Mouse (Mus musculus): Measurements from ENCODE around the gene Arid1b. TPM values are rescaled to one million over a fixed set of nuclear protein-coding genes. Genes with fewer than 3 reads are reported as not detected.

Gene Arid1b
- polyA plus RNA-seq, 1 experiment from 2014 or later, result 12.5 TPM

DNA sequence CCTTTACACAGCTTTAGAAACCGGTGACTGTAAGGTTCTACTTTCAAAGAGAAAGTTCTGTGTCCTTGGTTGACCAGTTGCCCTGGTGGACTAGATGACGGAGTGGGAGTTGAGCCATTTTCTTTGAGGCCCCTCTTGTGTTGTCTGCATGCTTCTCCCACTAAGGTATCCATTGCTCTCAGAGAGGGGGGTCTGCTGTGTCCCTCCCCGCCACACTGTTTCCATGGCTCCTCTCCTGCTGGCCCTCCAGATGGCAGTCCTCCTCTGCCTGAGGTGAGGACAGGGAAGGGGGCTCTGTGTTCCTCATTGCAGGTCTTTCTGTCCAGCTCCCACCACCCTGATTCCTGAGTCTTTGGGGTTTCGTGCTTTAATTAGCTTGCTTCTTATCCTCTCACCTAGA, 62.5 kb downstream of the Arid1b start:
- H3K36me3 ChIP-seq, result peaks cover 4% of the 10 kb centered on the region; the same call in 1 of the 2 replicates
- H3K27ac ChIP-seq, result no peak overlapping the region
- H3K9me3 ChIP-seq (replicated peaks), result no peaks in the 10 kb centered on the region
- peaks cover 84% of the 10 kb centered on the region for H3K4me1 ChIP-seq
- no peak overlapping the region for H3K4me3 ChIP-seq
- no peak for DNase-seq (ENCODE audit: low spot score)
- H3K27me3 ChIP-seq (ENCODE audit: low read depth, poor library complexity, severe bottlenecking), result no peaks in the 10 kb centered on the region
- WGBS, result 67% methylated on average over 4 of the region's 4 CpGs

DNA sequence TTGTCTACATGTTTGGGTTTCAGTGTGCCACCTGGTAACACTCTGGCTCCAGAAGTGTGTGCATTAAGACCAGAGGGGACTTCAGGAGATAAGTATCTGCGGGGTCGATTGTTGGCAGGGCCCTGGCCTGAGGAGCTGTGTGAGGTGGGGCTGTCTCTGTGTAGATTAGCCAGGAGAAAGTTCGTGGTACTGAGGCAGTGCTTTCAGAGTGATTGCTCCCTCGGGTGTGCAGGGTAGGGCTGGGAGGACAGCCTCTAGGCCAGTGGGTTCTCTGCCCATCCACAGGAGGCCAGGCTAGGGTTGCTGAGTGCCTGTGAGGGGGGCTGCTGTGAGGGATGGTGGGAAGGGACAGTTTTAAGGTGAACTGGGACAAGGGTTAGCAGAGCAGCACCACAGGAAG, 63.2 kb downstream of the Arid1b start:
- no peaks in the 10 kb centered on the region for H3K9me3 ChIP-seq (replicated peaks)
- peaks cover 82% of the 10 kb centered on the region for H3K4me1 ChIP-seq
- H3K36me3 ChIP-seq, result peaks cover 3% of the 10 kb centered on the region; the same call in 1 of the 2 replicates
- H3K27ac ChIP-seq, result peak overlapping the region; percentile 32; the same call in 1 of the 2 replicates
- 24% methylated on average over 4 of the region's 4 CpGs for WGBS
- H3K27me3 ChIP-seq (ENCODE audit: low read depth, poor library complexity, severe bottlenecking), result no peaks in the 10 kb centered on the region
- no peak overlapping the region for H3K4me3 ChIP-seq
- DNase-seq (ENCODE audit: low spot score), result no peak

DNA sequence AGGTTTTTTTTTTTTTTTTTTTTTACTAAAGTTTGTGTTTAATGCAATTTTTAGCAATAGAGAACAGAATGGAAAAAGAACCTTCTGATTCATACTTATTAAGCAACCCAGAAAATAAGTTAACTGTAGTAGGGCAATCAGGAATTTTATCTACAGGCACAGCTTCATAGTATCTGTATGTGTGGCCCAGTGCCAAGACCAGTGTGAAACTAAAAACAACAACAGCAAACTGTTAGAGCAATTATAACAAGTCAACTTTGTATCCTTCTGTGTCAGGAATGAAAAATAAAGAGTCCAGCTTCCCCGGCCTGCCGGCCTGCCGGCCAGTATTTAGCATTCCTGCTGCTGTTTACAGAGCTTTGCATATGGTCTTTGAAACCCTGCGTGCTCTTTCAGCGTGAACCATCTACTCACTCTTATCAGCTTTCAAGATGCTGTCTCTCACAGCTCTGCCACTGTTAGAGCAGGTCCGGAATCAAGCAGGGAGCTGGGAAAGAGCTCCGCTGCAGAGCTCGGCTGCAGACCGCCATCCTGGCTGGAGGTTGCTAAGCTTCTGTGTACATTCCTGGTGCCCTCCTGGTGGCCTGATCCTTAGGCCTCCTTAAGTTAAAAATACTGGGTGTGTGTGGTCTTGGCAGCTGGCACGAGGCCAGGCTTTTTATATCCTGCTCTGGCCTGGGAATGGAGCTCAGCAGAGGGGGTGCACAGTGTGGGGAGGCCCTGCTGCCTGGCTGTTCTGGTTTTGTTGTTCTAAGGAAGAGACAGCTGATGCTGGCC, 64.0 kb downstream of the Arid1b start:
- no peaks in the 10 kb centered on the region for H3K9me3 ChIP-seq (replicated peaks)
- H3K4me3 ChIP-seq, result no peak overlapping the region; the same call in 1 of the 2 replicates
- DNase-seq (ENCODE audit: low spot score), result peak; percentile 73
- H3K27me3 ChIP-seq (ENCODE audit: low read depth, poor library complexity, severe bottlenecking), result no peaks in the 10 kb centered on the region
- 8% methylated on average over 10 of the region's 10 CpGs for WGBS
- H3K4me1 ChIP-seq, result peaks cover 74% of the 10 kb centered on the region
- peaks cover 2% of the 10 kb centered on the region; the same call in 1 of the 2 replicates for H3K36me3 ChIP-seq
- H3K27ac ChIP-seq, result no peak overlapping the region

DNA sequence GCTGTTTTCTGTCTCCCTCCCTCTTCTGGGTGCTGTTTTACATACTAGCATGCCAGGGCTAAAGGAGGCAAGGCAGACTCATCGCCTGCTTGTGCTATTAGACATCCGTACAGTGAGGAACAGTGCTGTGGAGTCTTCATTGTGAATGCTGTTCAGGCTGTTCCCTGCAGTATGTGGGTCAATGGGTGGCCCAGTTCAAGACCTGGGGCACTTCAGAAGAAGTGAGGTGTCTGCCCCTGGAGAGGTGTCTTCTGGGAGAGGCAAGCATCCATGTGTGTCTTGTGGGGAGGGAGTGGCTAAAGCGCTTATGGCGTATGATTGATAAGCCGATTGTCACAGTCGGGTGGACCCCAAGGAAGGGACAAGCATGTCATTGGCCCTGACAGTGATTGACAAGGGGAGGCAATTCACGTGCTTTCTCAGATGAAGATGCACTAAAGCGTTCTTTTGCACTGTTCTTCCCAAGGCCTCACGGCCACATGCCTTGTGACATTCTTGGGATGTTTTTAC, 65.0 kb downstream of the Arid1b start:
- Histone ChIP-seq H3K36me3 (no peaks in the 10 kb centered on the region; the same call in 1 of the 2 replicates), H3K27ac (no peak overlapping the region), H3K4me1 (peaks cover 63% of the 10 kb centered on the region), H3K4me3 (no peak overlapping the region), H3K27me3 (ENCODE audit: low read depth, poor library complexity, severe bottlenecking) (no peaks in the 10 kb centered on the region), H3K9me3 (replicated peaks) (no peaks in the 10 kb centered on the region)
- WGBS, result 82% methylated on average over 9 of the region's 9 CpGs
- DNase-seq (ENCODE audit: low spot score), result no peak

DNA sequence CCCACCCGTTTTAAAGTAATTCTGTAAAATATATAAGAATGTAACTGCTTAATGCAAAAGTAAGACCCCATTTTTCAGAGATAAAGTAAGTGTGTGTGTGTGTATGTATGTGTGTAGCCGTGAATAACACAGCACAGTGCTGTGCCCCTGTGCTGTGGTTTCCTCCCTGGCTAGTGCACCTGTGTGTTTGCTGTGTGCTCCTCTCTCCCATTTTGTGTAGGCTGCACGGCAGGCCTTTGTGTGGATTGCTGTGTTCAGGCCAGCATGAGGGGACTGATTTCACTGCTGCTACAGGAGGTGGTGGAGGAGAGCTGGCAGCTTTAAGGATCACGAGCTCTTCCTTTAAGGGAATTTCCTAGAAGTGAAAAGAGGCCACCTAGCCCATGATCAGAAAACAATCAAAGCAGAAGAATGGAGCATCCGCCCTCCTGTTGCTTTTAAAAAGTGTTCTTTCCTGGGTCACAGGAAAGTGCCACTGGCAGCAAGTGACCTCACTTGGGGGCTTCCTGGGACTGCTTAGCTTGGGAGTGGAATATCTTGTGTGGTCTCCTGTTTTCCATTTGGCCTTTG, 66.5 kb downstream of the Arid1b start:
- no peak overlapping the region for H3K4me3 ChIP-seq
- H3K9me3 ChIP-seq (replicated peaks), result no peaks in the 10 kb centered on the region
- no peak for DNase-seq (ENCODE audit: low spot score)
- no peaks in the 10 kb centered on the region; the same call in 1 of the 2 replicates for H3K36me3 ChIP-seq
- H3K27ac ChIP-seq, result no peak overlapping the region
- H3K27me3 ChIP-seq (ENCODE audit: low read depth, poor library complexity, severe bottlenecking), result no peaks in the 10 kb centered on the region
- 87% methylated on average over 5 of the region's 5 CpGs for WGBS
- peaks cover 62% of the 10 kb centered on the region for H3K4me1 ChIP-seq

DNA sequence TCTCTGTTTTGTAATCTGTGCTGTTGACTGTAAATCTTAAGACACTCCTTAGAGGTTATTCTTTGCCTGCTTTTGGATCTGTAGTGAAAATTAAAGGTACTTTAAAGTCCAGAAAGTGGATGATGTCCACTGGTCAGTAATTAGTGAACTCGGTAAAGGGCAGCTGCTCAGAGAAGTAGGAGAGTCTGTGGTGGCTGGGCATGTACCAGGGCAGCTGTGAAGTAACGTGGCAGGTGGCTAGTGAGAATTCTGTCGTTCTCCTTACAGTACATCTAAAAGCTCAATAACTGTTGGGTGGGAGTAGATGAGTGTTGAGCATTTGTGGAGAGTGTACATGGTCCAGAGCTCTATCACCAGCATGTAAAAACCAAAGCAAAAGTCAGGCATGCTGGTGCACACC, 67.1 kb downstream of the Arid1b start:
- Histone ChIP-seq H3K9me3 (replicated peaks) (no peaks in the 10 kb centered on the region), H3K36me3 (no peaks in the 10 kb centered on the region; the same call in 1 of the 2 replicates), H3K4me3 (no peak overlapping the region), H3K4me1 (peaks cover 57% of the 10 kb centered on the region), H3K27ac (no peak overlapping the region), H3K27me3 (ENCODE audit: low read depth, poor library complexity, severe bottlenecking) (no peaks in the 10 kb centered on the region)
- DNase-seq (ENCODE audit: low spot score), result no peak
- WGBS, result 83% methylated on average over 3 of the region's 3 CpGs

DNA sequence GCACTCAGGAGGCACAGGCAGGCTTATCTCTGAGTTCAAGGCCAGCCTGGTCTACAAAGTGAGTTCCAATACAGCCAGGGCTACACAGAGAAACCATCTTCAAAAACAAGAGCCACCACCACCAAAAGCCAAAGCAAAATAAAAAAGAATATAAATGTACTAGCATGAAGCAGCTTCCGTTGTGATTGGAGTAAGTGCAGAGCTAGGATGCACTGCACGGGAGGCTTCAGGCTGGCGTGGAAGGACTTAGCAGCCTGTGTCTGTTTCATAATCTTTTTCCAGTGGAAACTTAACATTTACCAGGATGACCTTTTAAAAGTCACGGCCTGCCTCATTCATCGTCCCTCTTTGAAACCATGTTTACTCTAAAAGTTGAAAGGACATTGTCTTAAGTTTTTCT, 67.5 kb downstream of the Arid1b start:
- no peak for DNase-seq (ENCODE audit: low spot score)
- H3K27ac ChIP-seq, result no peak overlapping the region
- no peaks in the 10 kb centered on the region; the same call in 1 of the 2 replicates for H3K36me3 ChIP-seq
- no peak overlapping the region for H3K4me3 ChIP-seq
- H3K9me3 ChIP-seq (replicated peaks), result no peaks in the 10 kb centered on the region
- 88% methylated on average over 5 of the region's 5 CpGs for WGBS
- no peaks in the 10 kb centered on the region for H3K27me3 ChIP-seq (ENCODE audit: low read depth, poor library complexity, severe bottlenecking)
- H3K4me1 ChIP-seq, result peaks cover 56% of the 10 kb centered on the region

DNA sequence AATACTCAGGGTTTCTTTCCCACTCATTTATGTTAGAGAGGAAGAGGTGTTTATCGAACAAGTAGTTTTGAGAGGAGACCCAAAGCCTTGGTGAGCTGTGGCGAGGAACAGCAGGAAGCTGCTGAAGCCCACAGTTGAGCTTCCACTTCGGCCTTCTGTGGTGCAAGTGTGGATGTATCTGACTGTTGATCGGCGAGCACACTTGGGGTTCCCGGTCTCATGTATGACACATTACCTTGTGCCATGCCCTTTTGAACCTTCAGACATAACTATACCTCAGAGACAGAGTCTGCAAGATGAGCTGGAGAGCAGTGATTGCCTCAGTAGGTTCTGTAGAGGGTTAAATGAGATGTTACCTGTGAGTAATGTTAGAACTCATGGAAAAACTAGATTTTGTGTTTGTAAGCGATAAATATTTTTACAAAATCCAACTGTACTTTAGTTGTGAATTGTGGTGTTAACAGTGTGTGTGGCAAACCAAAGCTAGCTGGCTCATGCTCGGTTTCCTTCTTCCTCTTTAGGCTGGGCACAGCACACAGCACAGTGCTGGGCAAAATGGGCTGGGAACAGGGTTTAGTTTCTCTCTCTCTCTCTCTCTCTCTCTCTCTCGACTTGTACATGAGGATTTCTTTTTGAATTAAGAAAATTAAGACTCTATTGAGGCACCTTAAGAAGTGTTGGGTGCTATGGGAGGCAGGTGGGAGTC, 69.5 kb downstream of the Arid1b start:
- Histone ChIP-seq H3K9me3 (replicated peaks) (no peaks in the 10 kb centered on the region), H3K27me3 (ENCODE audit: low read depth, poor library complexity, severe bottlenecking) (no peaks in the 10 kb centered on the region), H3K36me3 (no peaks in the 10 kb centered on the region; the same call in 1 of the 2 replicates), H3K4me1 (peaks cover 41% of the 10 kb centered on the region), H3K4me3 (no peak overlapping the region), H3K27ac (no peak overlapping the region)
- no peak for DNase-seq (ENCODE audit: low spot score)
- WGBS, result 90% methylated on average over 9 of the region's 9 CpGs

DNA sequence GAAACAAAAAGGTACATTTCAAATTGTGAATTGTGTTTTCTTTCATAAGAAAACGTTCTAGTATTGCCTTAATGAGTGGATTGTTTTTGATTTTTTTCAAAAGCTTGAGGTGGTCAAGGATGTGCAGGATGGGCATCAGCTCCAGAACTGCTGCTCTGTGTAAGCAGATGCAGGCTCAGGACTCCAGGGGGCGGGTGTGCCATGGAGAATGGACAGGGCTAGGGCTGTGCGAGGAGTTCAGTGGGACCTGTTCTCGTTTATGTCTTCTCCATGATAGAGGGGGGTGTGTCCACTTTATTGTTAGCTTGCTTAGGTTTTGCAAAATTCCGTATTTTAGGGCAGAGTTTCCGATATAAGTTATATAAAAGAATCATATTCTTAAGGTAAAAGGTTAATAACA, 70.6 kb downstream of the Arid1b start:
- DNase-seq (ENCODE audit: low spot score), result no peak
- Histone ChIP-seq H3K4me1 (peaks cover 29% of the 10 kb centered on the region), H3K36me3 (no peaks in the 10 kb centered on the region; the same call in 1 of the 2 replicates), H3K27me3 (ENCODE audit: low read depth, poor library complexity, severe bottlenecking) (no peaks in the 10 kb centered on the region), H3K27ac (no peak overlapping the region), H3K9me3 (replicated peaks) (no peaks in the 10 kb centered on the region), H3K4me3 (no peak overlapping the region)
- 83% methylated on average over 6 of the region's 6 CpGs for WGBS

DNA sequence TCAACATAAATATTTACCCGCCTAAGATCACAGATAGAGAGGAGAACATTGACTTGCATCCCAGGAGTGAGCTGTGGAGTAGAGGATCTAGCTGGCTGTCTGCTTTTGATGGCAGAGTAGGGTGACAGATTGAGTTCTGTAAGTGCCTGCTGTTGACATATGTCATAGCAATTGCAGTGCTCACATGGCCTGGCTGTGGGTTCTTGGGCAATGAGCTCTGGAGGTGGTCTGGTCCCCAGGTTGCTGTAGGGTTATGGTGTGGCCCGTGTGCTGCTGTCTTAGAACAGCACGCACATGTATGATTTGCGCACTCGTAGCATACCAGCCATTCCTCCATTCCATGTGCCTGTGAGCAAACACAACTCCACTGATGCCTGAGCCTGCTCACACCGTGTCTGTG, 71.1 kb downstream of the Arid1b start:
- Histone ChIP-seq H3K27ac (no peak overlapping the region), H3K27me3 (ENCODE audit: low read depth, poor library complexity, severe bottlenecking) (no peaks in the 10 kb centered on the region), H3K9me3 (replicated peaks) (no peaks in the 10 kb centered on the region), H3K36me3 (no peaks in the 10 kb centered on the region), H3K4me3 (no peak overlapping the region), H3K4me1 (peaks cover 25% of the 10 kb centered on the region)
- 92% methylated on average over 6 of the region's 6 CpGs for WGBS
- DNase-seq (ENCODE audit: low spot score), result no peak

DNA sequence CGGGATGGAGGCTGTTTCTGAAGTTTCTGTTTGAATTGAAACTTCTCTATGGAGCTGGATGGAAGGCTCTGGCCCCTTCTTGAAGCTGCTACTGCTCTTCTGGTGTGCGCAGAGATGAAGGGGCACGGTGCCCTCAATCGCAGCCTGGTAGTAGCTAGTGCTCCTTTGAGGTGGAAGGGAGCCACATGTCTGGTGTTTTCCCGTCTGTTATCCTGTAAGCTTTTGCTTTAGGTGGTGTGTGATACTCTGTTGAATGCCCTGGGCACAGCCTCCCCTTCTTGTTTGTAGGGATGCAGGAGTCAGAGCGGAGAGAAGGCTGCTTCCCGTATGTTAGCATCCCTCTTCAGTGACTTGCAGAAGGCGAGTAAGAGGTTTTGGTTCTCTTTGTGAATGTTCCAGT, 72.7 kb downstream of the Arid1b start:
- H3K4me1 ChIP-seq, result peaks cover 16% of the 10 kb centered on the region

DNA sequence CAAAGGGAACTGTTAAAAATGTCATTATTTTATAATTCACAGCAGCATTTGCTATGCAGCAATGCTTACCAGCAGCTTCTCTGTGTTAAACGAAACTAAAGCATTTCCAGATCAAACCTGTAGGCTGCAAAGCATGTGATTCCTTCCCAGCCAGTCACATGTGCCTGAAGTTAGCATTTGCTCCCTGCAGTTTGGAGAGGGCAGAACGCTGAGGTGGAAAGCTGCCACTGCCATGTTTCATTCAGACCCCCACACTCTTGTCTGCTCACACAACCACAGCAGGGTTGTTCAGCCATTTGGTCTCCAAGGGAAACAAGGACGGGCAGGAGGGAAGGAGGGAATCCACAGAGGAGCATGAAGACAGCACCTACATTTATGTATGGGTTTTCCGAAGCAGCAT, 73.1 kb downstream of the Arid1b start:
- Histone ChIP-seq H3K27ac (no peak overlapping the region), H3K4me3 (no peak overlapping the region), H3K27me3 (ENCODE audit: low read depth, poor library complexity, severe bottlenecking) (no peaks in the 10 kb centered on the region), H3K4me1 (peaks cover 16% of the 10 kb centered on the region), H3K9me3 (replicated peaks) (no peaks in the 10 kb centered on the region), H3K36me3 (peaks cover 11% of the 10 kb centered on the region)
- WGBS, result 65% methylated on average over 4 of the region's 4 CpGs
- DNase-seq (ENCODE audit: low spot score), result no peak

More for the DNA sequence above, 72.7 kb downstream of the Arid1b start:
- Histone ChIP-seq H3K9me3 (replicated peaks) (no peaks in the 10 kb centered on the region), H3K27me3 (ENCODE audit: low read depth, poor library complexity, severe bottlenecking) (no peaks in the 10 kb centered on the region), H3K27ac (no peak overlapping the region), H3K36me3 (peaks cover 9% of the 10 kb centered on the region), H3K4me3 (no peak overlapping the region)
- 84% methylated on average over 8 of the region's 8 CpGs for whole genome bisulfite sequencing
- no peak for DNase-seq (ENCODE audit: low spot score)

DNA sequence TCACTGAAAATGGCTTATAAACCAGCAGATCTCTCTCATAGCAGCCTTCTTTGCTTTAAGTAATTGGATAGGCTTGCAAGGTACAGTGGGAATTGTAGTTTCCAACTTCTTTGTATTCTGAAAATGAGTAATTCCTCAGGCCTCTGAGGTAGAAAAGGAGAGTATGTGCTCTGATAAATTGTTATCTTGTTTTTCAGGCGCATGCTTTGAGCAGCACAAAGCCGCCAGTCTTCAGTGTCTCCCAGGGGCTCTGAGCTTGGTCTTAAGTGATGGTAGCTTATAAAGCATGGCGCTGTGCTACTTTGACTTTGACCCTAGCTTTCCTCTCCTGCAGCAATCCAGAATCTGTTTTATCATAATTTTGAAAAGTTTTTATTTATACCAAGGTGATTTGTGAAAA, 76.3 kb downstream of the Arid1b start:
- Histone ChIP-seq H3K36me3 (peaks cover 11% of the 10 kb centered on the region), H3K9me3 (replicated peaks) (no peaks in the 10 kb centered on the region), H3K4me1 (peaks cover 14% of the 10 kb centered on the region), H3K27ac (no peak overlapping the region), H3K27me3 (ENCODE audit: low read depth, poor library complexity, severe bottlenecking) (no peaks in the 10 kb centered on the region), H3K4me3 (no peak overlapping the region)
- DNase-seq (ENCODE audit: low spot score), result no peak
- 94% methylated on average over 3 of the region's 3 CpGs for WGBS
